Mouse (Mus musculus) ES-CJ7 (cell line): Measurements from ENCODE around the gene Wdfy2.
"Not testable (repeated sequence)": the region's sequence is repeated elsewhere in the genome, so short reads cannot be mapped to it uniquely, and the experiment has no call there.

Experiments used
- DNase-seq: peaks from one replicate; pipeline ENCODE4 v3.0.0; 2011; ENCODE audit warnings: low read depth, low spot score

Gene Wdfy2

DNA sequence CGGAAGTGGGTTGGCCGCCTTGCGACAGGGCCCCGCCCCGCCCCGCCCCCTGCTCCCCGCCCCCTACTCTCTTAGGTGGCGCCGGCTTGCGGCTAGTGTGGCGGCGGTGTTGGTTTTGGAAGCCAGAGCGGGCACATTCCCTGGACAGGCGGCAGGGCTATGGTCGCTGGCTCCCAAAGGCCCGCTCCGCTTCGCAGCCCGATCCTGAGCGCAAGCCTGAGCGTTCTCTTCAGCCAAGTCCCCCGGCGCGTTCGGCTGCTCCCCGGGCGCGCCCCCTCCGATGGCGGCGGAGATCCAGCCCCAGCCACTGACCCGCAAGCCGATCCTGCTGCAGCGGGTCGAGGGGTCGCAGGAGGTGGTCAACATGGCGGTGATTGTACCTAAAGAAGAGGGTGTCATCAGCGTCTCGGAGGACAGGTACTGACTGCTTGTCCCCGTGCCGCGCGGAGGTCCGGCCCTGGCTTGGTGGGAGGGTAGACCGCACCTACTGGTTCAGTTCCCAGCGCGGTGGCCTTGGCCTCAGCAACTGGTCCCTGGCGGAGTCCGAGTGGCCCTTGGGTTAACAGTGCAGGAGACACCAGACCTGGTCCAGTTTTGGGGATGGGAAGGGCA is at the start of gene Wdfy2:
Gene Wdfy2 (plus strand): TSS at position 38 of the 612 bp plus-strand sequence.
- peak; percentile 20 for DNase-seq

DNA sequence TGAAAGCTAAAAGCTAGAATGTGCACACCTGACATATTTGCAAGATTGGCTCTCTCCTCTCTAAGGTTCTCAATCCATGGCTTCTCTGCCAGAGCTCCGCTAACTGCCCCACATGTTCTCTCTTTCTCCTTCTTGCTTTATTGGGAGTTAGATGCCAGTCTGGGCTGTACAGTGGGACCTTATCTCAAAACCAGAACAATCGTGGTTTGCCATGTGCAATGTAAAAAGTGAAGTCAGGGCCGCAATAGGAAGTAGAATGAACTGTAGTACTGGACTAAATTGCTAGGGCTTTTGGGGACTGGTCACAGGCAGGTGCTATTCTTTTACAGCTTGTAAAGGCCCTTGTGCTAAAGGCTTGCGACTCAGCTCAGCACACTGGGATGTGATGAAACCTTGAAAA is 48.2 kb upstream of the Wdfy2 start:
- DNase-seq = no peak

DNA sequence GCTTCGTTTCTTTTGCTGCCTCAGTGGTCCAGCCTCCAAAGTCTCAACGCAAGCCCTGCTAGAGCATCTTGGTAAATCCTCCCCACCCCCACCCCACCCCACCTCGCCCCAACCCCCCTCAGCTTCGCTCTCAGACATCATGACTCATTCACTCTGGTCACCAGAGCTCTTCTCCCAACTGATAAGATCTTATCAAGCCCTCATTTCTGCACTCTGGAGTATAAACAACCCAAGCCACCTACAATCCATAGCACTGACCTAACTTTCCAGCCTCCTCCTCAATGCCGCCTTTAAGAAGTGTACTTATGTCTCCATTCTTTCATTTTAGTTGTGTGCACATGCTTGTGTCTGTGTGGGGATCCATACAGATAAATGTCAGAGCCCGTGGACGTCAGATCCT is 41.8 kb upstream of the Wdfy2 start:
- no peak for DNase-seq

DNA sequence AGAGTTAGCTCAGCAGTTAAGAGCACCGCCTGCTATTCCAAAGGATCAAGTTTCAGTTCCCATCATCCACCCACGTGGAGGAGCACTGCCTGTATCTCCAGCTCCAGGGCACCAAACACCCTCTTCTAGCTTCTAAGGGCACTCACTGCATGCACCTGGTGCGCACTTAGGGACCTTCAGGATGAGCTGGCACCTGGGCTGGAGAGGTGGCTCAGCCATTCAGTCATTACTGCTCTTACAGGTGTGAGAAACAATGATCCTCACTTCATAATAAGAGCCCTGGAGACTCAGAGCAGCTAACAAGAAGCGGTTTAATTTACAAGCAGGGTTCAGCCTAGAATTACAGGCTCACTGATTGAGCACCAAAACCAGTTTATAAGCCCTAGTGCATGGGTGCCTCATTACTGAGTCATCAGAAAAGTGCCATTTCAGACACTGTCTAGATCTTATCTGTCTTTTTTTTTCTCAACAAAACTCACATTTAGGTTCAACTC is 38.8 kb upstream of the Wdfy2 start:
- DNase-seq = peak; percentile 50

DNA sequence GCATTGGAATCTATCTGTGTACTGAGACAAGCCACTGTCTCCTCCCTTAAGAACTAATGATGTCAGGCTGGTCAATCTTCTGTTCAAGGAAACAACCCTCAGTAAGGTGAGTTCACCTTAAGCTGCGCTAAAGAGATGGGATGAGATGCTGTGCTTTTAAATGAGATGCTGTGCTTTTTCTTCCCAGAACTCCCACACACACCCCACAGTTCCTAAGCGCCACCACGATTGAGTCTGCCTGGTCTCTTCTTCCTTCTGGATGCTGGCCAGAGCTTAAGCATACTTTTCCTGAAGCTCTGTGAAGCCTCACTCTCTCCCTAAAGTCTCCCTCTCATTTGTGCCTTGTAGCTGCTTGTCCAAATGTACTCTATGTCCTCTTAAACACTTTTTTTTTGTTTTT is 36.7 kb upstream of the Wdfy2 start:
- no peak for DNase-seq

DNA sequence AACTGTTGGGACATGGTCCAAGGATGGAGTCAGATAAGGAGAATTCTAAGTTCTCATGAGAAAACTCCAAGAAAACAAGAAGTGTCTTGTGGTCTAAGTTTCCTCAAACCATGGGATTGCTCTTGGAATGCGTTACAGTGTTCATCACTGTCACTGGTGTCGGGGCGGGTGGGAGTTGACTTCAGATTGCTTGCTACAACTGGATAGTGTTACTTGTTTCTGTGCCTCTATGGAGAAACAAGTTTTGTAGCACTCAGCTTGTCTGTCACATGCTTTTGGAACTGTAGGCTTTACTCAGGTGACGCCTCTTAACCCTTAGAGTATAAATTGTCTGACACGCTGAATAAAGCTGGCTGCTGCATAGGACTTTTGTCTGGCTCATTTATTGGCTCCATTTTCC is 34.3 kb upstream of the Wdfy2 start:
- DNase-seq = no peak

DNA sequence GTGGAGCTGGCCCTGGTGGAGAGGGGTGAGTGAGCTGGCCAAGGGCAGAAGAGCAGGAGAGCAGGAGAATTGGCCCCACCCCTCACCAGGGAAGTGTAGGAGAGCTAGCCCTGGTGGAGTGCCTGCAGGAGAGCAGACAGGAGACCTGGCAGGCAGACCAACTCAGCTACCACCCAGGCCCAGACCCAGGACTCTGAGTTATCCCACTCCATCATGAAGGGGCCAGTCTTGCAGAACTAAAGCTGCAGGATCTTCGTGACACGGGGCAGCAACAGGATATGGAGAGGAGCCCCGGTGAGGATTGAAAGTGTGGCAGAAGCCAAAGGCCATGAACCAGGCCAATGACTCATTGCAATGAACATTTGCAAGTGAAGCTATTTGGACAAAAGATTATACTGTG is 30.6 kb upstream of the Wdfy2 start:
- DNase-seq = no peak

DNA sequence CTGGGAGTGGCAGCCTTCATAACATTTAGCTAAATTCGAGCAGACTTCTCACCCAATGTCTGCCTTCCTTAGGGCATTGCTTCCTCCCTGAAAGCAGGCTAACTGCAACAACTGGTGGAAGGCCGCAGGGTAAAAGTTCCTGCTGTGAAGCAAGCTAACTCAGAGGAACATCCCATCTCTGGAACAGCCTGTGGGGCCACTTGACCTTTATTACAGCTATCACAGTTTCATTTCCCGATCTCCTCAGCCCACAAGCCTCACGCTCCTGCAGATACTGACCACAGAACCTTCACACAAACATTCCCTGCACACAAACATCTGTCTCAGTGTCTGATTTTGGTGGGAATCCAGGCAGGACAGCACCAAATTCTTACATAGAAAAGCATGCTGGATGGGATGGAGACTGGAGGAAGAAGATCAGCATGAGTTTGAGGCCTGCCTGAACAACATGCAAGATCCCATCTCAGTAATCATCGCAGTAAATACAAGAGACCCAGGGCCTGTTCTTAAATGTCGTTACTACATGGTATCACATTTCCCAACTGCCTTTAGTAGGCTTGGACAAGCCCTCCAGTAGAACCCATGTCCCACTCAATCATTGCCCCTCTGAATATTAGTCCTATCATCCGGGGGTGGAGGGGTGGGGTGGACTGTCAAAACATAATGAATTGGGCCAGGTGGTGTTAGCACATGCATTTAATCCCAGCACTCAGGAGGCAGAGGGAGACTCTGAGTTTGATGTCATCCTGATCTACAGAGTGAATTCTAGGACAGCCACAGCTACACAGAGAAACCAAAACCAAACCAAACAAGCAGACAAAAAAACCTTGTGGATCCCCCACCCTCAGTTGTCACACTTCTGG is 28.6 kb upstream of the Wdfy2 start:
- DNase-seq = no peak

DNA sequence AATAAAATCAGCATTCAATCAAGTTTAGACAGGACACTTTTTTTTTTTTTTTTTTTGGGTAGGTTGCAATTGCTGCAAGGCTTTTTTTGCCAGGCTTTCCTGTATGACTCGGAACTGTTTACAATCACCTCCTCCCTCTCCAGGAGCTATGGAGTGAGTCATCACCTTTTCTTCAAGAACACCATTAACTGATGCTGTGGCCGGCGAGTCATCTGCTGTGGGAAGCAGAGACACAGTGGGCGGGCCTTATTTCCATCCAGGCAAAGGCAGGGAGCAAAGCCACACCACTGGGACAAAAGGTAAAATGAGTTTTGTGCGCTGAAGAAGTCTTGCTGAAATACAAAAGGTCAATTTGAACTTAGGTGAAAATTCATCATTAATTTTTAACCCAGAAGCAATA is 24.7 kb upstream of the Wdfy2 start:
- DNase-seq = no peak

DNA sequence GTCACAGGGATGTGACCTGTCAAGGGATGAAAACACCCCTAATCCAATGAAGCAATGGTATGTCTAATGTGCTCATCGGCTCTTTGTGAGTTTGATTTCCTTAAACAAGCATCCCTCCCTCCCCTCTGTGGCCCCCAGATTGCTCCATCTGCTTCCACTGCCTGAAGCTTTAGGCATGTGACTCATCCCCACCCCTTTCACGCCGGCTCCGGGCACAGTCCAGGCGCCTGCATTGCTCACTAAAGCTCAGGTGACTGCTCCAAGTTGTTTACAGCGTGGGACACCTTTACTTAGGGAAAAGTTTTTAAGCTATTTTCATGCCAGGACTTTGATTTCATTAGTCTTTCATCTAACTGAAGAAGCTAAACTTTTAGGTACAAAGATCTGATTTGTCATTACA is 22.9 kb upstream of the Wdfy2 start:
- DNase-seq = no peak

DNA sequence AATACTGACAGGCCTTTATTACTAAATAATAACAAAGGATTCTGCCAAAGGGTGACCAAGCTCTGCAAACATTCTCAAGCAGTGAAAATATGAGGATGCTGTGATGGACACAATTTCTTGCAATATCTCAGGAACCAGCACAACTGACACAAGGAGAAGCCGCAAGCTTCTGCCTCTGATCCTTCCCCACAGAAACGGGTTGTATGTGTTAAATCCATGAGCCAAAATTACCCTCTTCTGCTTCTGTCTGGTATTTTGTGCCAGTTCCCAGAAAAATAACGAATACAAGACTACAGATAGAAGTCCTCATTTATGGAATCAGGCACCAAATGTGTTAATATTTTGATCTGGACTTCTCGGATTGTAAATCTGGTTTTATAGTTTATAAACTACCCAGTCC is 20.7 kb upstream of the Wdfy2 start:
- no peak for DNase-seq

DNA sequence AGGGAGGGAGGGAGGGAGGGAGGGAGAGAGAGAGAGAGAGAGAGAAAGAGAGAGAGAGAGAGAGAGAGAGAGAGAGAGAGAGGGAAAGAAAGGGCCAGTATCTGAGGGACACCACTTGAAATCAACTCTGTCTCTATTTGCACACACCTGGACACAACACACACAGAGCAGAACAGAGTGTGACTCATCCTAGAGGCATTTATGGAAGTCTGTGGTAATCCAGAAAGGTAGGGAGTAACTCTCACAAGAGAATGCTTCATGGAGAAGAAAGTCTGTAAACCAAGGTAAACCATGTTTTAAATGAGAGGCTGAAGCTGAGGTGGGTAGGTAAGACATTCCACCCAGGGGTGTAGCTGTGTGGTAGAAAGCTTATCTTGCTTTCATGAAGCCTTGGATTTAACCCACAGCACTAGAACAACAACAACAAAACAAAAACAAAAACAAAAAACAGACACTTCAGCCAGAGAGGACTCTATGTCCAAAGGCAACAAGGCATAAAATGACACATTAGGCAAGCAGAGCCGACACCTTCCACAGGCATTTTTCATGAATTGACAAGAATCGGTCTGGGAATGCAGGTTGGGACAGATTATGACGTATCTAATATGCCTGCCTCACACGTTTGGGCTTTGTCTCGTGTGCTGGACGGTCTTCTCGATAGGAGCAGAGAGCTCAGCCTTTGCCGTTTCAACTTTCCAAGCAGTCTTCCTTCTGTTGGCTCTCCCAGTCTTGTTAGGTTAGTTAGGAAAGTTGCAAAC is 11.7 kb upstream of the Wdfy2 start:
- DNase-seq = no peak

DNA sequence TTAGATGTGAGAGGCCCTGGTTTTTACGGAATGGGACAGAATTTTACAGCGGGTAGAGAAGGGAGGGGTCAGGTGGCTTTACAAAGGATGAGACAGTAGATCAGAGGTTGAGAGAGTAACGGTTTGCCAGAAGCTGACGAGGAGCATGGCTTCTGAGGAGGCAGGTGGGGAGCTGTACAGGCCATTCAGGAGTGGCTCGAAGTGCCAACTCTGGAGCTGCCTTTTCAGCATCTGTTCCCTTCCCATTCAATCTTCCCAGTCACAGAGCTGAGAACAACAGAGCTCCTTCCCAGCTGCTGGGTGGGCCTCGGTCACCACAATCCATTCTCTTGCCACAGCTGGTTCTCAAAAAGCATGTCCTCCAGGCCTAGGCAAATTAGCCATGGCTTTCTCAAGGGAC is 8.2 kb upstream of the Wdfy2 start:
- DNase-seq = no peak

DNA sequence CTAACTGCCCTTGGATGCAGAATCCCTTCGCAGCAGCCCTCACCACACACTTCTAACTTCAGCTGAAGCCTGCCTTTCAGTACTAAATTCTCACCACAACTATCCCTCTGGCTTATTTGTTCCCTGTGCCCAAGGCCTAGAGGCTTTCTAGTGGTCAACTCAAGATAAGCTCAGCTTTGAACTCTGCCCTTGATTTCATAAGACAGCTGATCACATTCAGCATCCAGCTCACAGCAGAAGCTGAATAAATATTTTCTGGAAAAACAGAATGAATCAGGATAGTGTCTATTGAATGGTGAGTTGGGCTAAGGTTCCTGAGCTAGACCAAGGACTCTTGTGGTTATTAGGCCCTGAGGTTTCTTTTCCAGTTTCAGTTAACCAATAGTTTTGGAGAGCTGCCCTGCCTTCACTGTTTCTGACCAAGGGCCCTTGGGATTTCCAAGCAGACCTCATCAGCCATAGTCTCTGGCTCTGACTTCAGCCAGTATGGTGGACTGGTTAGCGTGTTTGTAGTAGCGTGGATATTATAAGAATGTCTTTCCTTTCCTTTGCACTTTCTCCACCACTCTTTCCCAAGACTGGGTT is 5.7 kb upstream of the Wdfy2 start:
- no peak for DNase-seq

DNA sequence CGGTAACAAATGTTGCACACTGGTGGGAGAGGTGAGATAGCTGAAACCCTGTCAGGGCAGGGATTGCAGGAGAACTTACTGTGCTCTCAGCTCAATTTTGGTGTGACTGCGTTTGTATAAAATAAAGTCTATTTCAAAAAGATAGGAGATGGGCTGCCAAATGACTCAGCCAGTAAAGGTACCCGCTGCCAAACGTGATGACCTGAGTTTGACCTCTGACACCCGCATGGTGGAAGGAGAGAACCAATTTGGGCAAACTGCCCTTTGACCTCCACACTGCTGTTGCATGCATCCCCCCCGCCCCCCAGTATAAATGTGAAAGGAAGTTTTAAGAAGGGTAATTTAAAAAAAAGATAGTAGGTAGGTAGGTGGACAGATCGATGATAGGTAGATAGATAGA is 4.4 kb upstream of the Wdfy2 start:
- DNase-seq = no peak

DNA sequence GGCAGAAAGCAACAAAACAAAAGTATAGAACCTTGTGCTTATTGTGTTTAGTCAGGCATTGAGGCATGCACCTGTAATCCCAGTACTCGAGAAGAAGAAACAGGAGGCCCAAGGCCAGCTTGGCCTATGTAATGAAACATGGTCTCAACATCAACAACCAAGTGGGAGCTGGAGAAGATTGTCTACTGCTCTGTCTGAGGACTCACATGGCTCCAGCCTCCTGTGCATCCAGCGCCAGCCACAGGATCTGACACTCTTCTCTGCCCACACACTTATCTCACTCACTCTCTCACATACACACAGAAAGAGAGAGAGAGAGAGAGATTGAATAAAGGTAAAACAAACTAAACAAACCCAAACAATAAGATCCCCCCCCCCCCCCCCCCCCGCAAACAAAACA is 3.9 kb upstream of the Wdfy2 start:
- no peak for DNase-seq

DNA sequence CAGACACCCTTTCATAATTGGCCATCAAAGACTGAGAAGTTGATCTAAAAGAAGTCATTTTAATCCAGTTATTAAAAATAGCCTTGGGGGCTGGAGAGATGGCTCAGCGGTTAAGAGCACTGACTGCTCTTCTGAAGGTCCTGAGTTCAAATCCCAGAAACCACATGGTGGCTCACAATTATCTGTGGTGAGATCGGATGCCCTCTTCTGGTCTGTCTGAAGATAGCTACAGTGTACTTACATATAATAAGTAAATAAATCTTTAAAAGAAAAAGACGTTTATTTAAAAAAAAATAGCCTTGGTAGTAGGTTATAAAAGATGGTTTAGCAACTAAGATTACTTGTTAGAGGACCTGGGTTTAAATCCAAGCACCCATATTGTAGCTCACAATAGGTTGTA is 1.7 kb upstream of the Wdfy2 start:
- not testable (repeated sequence) for DNase-seq

DNA sequence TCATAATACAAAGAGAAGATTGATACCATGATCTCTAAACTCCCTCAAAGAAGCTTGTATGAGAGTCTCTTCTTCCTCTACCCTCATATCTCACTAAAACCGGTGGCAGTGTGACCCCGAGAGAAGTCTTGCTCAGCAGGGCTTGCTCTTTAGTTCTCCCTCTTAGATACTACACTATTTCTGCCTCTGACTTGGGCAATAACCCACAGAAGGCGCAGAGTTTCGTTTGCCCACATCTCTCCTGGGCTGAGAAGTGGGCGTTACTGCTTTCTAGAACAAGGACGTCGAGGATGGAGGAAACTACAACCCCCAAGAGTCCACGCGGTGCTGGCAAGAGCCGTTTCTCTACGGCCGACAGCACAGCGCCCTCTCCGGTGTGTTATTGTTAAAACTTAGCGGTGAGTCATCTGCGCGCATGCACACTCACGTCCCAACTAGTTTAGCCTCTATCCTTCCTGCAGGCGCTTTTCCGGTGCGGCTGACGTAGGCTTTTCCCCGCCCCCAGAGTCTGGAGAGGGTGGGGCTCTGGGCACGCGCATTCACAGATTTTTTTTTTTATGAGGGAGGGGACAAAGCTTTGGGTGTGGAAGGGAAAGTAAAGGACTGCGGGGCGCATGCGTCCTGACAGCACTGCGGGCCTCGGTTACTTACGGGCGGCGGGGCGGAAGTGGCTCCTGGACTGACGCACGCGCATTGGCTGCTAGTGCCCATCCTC is 395 bp upstream of the Wdfy2 start:
- DNase-seq = peak; percentile 99

DNA sequence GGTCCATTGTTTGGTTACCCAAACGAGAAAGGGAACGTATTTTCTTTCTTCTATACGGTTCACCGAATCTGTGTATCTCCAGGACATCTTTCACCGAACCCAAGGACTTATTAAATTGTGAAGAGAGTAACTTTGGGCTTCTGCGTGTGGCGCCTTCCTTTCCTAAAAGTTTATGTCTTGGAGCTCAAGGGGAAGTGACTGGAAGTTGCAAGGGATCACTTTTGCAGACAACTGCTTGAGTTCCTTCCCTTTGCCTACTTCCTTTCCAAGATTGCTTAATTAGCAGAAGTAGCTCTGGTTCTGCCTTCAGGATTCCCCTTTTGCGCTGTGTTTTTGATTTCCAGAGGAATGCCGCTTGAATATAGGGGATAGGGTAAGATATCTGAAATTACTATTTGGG is 858 bp downstream of the Wdfy2 start:
- no peak for DNase-seq

DNA sequence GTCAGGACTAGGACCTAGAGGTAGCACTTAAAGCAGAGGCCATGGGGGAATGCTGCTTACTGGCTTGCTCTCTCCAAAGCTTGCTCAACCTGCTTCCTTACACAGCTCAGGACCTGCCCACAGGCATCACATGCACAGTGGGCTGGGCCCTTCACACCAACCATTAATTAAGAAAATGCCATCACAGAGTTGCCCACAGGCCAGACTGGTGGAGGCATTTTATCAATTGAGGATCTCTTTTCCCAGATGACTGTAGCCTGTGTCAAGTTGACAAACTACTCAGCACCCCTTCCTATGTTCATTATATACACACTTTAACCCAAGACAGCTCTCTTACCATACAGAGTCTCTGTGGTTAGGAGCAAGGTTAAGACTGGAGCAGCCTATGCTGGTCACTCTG is 4.2 kb downstream of the Wdfy2 start:
- DNase-seq = no peak

DNA sequence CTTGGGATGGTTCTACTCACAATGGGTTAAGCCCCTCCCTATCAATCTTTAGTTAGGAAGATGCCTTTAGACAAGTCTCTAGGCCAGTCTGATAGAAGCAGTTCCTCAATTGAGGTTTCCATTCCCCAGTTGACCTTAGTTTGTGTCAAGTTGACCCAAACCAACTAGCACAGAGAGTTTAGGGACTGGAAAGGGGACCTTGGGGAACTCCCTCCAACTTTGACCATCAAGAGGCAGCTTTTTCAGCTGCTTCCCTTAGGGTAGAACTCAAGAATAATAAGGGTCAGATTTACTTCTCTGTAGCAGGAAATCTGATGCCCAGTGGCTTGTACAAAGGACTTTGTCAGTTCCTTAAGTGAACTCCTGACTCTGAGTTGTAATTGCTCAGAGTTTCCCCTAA is 5.0 kb downstream of the Wdfy2 start:
- DNase-seq = no peak

DNA sequence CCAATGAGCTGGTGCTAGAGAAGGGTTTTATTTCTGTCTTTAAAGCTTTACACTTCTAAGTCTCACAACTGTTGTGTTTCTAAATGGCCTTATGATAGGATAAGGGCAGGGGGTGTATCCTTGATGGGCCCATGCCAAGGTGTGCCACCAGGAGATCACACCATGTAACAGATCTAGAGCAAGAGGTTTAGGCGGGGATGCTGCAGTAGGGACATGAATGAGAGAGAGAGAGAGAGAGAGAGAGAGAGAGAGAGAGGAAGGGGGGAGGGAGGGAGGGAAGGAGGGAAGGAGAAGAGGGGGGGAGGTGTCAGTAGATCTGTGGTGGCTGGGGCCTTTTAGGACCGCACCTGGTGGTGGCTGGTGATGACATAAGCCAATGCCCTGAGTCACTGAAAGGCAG is 5.5 kb downstream of the Wdfy2 start:
- DNase-seq = no peak
